Mouse (Mus musculus) embryo, embryonic 10.5 days (tissue): ENCODE measurements at regions not wholly inside any gene's neighbourhood (a gene's known extent, or its start where the extent isn't known, plus 50 kb on each side); places are given as distances from the start of the nearest gene placed in this dataset.

Experiments
- DNase-seq: peaks from one replicate; pipeline ENCODE4 v3.0.0-alpha.2; 2015; ENCODE audit warnings: low spot score

DNA sequence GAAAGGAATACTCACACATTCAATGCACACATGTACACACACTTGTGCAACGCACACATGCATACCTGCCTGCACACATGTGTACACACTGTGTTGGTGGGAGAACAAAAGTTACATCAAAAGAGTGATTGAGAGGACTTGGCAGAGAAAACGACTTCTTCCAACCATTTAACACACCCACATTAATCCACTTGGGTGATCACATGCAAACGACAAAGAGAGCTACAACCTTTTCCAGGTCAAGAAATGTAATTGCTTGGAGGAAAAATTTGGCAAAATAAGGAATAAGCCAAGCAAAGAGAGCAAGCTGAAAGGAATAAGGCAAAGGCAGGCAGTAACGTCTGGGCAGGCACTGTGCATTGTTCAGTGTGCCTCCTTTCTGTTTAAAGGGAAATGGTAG is 67.3 kb downstream of the C1d start:
- DNase-seq = no peak

DNA sequence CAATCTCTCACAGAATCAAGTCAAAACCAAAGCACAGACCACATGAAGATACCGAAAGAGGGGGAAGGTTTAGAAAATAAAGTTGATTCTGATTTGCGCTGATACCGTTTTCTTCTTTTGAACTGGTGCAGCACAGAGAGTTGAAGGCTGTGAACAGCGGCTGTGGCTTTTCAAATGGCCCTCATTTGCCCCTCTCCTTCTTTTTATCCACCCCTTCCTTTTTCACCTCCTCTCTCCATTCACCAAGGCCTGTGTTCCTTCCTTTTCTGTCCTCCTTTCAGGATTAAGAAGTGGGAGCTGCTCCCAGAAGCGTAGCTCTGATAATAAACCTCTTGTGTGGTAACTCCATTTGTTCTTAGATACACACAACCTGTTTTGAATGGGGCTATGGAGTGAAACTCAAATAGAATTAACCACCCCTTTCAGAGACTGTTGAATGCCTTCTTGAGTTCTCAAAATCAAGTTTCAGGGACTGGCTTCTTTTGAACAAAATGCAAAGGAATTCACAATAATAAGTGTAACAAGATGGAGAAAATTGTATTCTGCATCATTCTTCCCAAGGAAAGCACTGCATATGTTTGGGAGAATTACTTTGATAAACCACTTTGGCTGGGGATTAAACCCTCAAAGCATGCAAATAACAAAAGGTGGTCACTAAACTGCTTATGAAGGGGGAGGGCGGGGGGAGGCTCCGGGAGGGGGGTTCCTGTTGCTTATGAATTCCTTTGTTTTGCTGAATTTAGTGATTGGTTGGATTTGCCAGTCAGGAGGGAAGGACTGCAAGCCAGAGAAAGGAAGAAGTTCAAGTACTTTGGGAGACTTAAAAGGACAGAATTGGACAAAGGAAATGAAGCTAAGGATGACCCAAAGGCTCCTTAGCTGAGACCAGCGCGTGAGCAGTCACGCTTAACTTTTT is 68.6 kb downstream of the C1d start:
- DNase-seq = peak; percentile 49

DNA sequence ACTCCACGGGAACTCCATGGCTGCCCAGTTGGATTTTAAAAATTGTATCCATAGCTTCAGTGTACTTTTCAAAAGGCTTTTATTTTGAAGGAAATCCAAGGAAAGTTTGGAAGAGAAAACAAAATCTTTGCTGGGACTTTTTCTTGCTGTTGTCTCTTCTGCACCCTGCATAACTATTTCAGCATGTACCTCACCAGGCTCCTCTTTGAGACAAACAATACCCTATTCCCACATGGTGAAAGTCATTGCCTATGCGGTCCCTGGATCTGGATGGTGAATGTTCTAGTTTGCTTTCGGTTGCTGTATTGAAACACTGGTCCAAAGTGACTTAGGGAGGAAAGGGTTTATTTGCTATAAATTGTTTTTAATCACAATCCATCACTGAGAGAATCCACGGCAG is 69.3 kb downstream of the C1d start:
- no peak for DNase-seq

DNA sequence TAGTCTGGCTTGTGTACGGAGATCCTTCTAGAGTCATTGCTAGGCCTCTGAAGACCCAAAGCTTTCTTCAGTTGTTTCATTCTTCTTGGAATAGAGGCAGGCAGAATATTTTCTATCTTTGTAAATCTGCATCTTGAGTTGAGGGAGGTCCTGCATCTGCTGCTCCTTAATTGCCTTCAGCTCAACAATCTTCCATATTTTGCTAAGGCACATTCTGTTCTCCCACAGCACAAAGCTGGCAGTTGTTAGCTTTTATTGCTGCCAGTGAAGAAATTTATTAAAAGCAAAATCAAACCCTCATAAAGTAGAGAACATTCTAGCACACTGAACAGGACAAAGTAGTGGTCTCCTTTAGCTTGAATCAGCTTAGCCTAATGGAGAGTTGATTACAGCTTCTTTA is 94.1 kb downstream of the C1d start:
- no peak for DNase-seq

DNA sequence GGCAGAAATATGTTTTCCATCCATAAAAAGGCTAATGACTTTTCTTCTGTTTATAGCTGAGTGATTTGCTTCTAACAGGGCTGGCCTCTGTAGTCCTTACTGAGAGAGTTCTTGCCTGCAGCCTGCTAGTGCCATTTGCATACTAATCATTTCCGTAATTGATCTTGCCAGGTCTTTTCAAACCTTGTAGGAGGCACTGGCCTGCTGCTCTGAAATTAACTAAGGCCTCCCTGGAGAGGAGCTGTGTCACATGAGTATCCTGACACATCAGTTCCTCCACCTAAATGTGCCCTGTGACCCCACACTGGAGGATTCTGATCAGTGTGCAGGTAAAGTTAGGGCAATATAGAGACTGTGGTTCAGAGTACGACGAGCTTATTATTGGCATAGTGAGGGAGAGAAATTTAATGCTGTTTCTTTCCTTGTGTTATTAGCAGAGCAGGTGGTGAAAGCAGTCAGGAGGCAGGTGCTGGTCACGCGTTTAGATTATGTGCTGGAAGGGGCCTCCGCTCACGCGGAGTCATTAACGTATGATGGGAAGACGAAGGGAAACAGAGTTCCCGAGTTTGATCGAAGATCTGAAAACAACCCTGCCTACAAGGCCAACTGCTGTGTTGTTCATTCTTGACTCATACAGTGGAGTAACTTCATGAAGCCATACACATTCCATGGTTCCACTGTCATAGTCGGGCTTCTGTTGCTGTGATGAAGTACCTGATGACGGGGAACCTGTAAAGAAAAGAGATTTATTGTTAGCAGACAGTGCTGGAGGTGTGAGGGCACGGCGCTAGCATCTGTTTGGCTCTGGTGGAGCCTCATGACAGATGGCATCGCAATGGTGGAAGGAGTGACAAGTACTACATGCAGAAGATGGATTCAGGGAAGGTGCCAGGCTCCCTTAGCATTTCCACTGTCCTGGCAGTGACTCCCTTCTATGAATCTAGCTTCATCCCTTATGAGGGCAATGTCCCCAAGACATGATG is 95.1 kb downstream of the C1d start:
- no peak for DNase-seq

DNA sequence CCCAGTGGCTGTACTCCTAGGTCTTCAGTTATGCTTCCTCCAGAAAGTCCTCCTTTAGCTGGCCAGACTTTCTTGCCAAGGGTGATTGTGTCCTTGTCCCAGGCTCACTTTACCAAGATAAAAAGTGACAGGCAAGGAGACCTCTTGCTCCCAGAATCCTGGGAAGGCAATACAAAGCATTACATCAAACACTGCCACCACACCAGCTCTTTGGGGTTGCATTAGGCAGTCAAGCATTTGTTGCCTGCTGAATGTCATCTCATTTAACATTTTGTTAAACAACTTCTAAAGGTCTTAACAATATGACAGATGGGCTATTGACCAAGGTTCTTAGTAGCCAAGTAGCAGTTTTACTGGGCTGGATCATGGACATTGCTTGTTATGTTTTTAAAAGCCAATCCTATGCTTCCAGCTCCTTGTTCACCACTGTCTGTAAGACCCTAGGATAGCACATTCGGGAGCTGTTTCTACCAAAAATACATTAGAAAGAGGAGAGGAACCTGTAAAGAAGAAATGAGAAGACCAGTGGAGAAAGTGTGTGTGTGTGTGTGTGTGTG is 102.4 kb downstream of the C1d start:
- no peak for DNase-seq

DNA sequence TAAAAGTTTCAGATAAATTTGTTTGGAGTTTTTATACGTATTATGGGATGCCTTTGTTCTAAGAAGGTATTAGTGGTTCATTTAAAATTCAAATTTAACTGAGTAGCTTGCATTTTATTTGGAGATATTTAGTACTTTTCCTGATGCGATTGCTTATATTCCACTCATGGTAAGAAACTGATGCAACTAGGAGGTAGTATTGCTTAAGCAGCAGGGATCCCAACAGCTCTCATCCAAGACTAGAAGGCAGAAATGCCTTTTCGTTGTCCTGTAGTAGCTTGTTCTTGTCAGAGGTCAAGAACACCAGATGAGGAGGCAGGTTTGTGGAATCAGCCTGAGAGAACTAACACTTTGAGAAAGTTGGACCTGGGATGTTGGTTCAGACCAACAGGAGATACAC is 120.5 kb downstream of the C1d start:
- DNase-seq = no peak

DNA sequence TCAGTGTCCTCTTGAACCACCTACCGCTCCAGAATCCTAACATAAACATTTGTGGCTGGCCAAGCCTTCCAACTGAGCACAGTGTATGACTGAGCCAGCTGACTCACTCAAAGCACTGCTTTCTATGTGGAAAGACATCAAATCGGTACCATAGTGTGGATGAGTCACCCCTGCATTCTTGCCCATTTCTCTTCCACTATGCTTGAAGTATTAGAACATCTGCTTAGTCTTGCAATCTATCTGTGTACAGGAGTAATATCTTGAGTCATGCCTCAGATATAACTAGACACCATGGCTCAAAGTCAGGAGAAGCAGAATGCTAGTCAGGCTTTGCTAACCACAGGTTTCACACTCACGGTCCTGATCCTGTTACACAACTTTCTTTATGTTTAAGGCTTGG is 129.4 kb downstream of the C1d start:
- no peak for DNase-seq

DNA sequence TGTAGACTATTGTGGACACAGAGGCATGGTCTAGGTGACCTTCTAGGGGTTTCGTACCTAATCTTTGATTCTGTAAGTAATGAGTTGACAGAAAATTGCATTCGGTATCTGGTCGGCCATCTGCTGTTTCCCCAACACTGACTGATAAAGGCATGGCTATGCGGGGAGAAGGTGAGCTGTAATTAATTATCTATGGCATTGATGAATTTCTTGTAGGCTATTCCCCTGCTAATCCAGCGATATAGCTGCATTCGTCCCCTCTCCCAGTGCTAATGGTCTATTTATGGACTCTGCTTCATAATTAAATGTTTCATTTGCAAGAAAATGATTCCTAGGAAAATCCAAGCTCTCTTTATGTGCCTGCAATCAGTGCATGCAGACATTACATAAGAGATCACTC is 136.5 kb downstream of the C1d start:
- DNase-seq = no peak

DNA sequence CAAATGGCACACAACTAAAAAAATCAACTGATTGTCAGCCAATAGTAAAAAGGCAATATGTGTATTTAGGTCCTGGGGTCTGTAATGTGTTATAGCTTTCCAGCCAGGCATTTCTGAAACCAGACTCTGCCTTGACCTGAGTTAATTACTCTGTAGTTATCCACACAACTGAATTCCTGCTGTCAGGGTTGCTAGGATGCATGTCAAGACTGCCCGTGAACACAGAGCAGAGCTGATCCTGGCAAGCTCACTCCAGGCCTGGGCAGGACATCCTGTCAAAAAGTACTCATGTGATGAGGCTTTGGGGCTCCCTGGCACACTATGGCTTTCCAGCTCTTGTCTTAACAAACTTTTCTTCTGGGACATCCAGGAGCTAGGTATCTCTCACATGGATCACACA is 157.2 kb downstream of the C1d start:
- DNase-seq = peak; percentile 68

DNA sequence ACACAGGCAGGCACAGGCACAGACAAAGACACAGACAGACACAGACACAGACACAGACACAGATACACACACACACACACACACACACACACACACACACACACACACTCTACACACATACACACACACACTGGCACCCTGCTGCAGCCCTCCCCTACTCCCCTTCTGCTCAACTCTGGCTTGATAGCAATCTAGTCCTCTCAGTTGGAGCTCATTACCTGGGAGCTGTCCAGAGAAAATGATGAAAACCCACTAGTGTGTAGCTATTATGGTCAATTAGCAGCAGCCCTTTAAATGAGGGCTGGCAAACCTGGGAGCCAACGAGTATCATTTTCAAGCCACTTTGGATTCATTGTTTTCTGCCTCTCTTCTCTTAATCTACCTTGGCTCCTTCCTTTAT is 157.8 kb downstream of the C1d start:
- DNase-seq = no peak

DNA sequence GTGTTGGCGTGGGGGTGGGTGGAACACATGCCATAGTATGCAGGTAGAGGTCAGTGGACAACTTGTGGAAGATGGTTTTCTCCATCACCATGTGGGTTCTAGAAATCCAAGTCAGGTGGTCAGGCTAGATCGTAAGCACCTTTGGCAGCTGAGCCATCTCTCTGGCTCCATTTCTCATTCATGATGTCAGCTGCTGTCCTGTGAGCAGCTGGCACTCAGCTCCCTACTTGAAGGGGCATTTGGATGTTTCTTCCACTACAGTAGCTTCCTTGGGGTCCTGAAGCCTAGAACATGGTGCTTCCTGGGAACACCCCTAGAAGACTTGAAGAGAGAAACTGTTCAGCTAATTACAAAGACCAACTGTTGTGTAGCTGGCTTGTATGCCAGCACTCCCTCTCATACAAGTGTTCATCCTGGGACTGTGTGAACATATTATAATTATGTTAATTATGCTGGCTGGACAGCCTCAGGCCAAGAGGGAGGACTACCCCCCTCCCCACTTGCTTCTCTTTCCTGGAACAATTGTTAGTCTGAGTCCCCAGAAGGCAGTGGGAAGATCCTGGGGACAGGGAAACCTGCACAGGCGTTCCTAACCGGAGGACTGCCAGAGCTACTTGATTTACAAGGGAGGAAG is 160.4 kb downstream of the C1d start:
- no peak for DNase-seq

DNA sequence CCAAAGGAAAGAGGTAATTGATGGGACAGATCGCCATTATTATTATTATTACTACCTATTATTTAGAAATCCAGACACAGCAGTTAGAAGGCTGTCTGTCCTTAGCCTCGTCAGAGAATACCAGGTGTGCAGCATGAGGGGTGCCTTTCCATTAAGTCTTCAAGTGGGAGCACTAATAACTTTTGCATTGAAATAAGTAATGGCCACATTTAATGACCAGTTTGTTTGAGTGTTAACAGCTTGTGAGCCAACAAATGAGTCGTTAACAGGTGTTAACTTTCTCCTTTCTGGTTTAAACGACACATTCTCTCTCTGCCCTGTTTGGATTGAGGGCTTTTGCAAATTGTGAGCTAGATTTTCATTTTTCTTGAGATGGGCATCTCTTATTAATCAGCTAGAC is 184.8 kb downstream of the C1d start:
- DNase-seq = no peak

DNA sequence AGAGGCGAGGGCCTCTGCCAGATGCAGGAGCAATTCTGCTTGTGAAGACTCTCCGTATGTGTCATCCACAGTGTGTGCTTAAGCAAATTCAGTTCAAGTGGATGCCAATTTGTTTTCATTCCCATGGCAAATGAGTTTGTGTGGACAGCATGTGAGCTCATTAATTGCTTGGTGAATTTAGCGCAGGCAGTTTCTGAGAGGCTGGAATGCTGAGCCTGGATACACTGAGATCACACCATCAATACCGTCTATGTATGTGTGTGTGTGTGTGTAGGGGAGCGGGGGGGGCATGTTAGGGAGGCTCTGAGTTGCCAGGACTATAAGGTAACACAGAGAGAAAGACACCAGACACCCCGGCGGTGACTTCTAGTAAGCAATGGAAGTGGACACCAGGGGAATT is 191.9 kb downstream of the C1d start:
- no peak for DNase-seq

DNA sequence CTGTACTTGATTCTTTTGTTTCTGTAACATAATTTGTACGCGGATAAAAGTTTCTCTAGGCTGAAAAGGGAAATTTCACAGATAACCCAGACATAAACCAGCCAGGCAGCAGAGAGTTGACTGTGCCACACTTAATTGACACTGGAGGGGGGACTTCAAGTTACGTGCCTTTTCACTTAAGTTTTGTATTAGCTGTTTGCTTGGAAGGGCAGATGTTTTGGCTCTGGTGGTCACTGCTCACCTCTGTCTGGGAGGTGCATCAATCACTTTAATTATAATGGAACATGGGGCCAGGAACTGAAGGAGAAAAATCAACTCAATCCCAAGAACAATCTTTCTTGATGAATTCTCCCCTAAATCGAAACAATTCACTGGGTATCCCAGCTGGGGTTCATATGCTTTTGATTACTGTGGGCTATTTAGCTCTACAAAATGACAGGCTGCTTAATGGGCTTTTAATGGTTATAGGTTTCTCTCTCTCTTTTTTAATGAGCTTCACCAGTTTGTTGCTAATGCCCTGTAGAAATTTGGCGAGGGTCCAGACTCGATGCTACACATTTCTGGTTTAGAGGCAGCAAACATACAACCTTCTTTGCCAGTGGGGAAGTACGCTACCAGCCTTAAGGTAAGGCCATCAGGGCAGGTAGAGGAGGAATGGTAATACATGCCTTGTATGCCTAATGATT is 193.1 kb downstream of the C1d start:
- DNase-seq = peak; percentile 59

DNA sequence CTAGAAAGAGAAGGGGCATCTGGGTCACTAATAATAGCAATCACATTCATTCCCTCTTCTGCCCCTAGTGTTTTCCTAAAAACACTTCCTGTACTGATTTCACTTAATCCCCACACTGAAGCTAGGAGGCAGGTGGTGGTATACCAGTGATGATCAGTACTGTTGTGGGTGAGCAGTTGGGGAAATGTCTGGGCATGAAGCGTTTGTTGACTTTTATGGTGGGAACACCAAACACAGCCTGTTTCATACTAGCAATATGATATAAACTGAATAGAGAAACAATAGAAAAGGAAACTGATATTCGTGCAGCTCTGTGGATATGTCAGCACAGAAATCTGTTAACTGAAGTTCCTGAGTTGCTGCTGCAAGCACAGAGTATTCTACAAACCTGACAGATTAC is 194.1 kb downstream of the C1d start:
- no peak for DNase-seq

DNA sequence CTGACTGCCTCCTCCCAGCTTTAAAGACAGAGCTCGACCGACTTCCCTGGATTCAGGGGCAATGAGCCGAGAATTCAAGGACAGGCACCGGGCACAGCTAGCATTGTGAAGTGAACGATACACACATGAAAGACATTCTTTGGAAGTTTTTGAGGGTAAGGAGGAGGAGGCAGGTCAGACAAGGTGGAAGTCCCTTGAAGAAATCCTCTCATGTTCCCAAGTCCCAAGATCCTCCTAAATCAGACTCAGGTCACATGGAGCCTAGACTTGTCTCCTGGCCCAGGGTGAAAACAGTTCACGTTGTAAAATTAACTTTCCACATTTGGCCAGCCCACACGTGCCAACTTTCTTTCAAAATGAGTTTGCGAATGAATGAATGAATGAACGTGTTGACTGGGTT is 196.2 kb downstream of the C1d start:
- no peak for DNase-seq

DNA sequence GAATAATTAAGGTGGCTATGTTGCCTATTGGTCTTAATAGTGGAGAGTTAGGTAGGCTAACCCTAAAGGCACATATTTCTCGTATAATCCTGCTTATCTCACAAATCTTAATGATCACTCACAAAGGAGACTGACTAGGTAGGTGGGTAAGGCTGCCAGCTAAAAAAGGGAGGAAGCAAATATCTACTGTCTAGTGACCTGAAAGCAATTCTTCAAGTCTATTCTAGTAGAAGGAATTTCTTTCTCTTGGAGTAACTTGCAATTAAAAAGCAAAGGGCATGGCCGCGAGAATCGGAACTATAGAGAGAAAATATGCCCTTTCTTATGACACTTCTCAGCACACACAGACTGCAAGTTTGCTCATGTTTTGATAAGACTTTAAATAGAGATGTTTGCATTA is 201.6 kb downstream of the C1d start:
- DNase-seq = no peak

DNA sequence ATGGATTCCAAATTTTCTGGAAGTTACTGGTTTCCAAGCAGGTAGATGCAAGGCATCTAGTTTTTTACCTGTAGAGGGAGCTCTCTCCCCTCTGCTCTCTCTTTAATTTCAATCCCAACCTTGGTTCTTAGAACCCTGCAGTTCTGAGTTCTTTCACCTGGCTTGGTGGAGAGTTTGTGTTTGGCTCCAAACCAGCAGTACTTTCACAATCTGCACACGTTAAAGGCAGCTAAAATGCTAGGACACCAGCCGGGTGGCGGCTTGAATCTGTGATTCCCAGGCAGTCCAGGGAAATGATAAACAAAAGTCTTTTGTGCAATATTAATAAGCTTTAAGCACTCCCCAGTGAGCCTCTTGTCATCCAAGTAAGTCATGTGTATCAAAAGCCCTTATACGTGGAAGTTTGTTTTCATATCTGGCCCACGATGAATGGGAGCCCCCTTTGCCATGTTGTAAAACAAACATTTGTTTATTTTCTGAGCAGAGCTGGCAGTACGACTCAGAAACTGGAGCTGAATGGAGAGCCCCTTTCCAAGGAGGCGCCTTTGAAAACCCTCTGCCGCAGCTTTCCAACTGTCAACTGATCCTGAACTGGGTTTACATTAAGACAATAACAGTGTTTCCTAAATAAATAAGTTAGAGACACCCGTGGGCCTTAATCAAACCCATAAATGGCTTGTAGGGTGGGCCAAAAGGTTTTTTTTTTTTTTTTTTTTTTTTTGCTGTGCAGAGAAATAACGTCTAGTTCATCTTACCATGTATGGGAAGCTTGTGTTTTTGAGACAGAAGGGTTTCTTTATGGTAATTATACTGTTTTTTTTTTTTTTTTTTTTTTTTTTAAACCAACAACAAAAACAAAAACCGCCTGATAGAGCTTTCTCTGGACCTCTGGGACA is 202.9 kb downstream of the C1d start:
- peak; percentile 80 for DNase-seq

DNA sequence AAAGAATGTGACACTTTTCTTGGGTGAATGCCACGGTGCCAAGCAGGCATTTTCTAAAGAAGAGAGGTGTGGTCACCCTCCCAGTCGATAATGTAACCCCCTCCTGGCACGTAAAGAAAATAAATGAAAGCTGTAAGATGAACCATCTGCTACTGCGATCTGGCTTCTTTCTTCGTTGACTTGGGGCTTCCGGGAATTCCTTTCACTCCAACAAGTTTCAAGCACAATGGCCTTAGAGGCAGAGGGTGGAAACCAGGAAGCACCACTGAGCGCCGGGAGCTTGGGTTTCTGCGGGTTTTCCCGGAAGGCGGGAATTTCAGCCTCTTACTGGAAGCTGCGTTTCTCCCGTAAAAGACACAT is 203.5 kb downstream of the C1d start:
- DNase-seq = peak; percentile 72

DNA sequence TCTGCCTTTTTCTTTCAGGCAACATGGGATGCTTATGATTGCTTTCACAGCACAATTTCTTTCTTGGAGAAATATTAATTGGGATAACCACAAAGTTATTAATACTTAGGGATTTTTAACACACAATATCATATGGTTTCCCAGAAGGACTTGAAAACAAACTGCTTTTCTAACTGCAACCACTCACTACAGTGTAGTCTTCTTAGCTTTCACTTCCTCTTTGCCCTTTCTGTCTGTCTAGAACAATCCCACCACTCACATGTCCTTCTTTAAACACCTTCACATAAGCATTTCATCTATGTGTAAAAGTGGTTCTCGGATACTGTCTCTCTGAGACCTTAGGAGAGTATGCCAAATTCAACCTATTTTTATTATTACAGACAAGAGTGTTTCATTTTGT is 204.3 kb downstream of the C1d start:
- no peak for DNase-seq
